Mouse (Mus musculus): Measurements from ENCODE around the gene Rtn1.

Rtn1 gene

GRCm38 (mm10) chr12:72408954-72409353, at the start of gene Rtn1:
Gene Rtn1, minus strand, starts transcription at chr12:72409054.
- no peak for DNase-seq

GRCm38 (mm10) chr12:72453941-72454340, 45.1 kb upstream of the Rtn1 start:
- no peak for DNase-seq

- peak; percentile 55 to 60 for DNase-seq
Measured at GRCm38 (mm10) chr12:72441839-72442576, 33.2 kb upstream of the Rtn1 start, which contains the start of gene Lrrc9. Gene Lrrc9, plus strand, starts transcription at chr12:72441866.

DNA sequence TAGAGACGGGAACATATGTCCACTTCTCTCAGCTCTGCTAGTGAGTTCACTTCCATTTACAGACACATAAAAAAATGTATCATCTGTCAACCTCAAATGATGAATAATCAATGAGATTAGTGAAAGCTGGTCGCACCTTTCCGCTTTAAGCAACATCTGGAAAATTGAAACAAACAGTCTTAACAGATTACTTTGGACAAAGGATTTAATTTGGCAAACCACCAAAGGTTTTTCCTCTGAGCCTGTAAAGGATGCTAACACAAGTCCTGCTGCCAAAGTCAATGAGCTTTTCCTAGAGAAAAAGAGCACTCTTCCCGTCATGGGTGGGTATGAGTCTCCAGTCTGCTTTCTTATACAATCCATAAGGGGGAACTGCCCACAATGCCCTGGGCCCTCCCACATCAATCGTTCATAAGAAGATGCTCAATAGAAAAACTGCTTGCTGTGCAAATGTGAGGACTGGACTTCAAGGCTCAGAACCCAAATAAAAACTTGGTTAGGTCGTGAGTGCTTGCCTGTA, 30.2 kb upstream of the Rtn1 start:
- DNase-seq = no peak

DNA sequence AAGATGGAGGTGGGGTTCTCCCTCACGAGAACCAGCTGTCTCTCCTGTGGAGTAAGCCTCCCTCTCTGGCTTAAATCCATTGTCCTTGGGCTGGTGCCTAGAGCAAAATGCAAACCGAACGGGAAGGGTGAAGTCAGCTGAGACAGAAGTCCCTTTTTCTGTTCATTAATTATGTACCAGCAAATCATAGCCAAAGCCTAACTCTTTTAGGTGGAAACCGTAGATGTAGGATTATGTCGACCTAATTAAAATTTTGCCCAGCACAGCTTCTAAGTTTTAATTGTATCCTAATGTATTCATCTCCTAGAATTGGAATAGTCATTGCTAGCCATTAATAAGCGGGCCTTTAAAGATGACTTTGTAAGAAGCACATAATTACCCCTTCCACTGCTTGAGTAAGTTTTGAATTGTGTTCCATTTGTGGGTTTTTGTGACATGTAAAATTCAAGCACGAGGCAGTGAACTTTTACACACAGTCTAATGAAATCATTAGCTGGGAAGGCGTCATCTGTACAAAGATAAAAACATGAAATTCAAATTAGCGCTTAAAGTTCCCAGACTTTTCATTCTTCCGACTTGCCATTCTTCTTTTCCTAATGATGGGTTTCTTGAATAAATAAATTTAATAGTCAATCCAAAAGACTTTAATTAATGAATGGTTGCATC, 29.0 kb upstream of the Rtn1 start:
- DNase-seq = no peak

DNA sequence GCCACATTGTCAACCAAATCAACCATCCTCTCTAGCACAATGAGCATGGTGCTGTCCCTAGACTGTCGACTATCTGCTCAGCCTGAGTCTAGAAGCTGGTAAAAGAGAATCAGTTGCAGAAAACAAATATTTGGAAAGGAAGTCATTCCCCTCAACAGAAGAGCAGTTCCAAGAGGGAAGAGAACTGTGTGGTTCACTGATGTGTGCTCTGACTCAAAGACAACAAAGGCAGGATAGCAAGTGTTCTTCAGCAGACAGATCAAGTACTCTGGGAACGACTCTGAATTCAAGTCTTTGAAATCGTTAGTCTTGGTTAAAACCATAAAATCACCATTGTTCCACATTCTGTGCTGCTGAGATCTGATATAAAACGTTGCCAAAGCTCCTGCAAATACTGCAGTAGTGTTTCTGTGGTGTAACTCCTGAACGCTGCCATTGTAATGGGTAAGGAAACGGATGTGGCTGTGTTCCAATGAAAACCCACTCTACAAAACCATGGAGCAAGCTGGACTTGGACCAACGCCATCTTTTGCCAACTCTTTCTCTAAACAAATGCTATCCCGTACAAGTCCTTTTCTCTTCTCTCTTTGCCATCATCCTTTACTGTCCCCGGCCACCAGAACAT, 24.5 kb upstream of the Rtn1 start:
- peak in 1 of 2 experiments; percentile 3 for DNase-seq

- no peak for DNase-seq
Measured at GRCm38 (mm10) chr12:72432209-72432608, 23.4 kb upstream of the Rtn1 start.

GRCm38 (mm10) chr12:72427722-72428126, 18.9 kb upstream of the Rtn1 start:
- DNase-seq = peak; percentile 57 to 87

- peak in 1 of 2 experiments; percentile 22 for DNase-seq
Measured at GRCm38 (mm10) chr12:72422681-72423080, 13.8 kb upstream of the Rtn1 start.

DNA sequence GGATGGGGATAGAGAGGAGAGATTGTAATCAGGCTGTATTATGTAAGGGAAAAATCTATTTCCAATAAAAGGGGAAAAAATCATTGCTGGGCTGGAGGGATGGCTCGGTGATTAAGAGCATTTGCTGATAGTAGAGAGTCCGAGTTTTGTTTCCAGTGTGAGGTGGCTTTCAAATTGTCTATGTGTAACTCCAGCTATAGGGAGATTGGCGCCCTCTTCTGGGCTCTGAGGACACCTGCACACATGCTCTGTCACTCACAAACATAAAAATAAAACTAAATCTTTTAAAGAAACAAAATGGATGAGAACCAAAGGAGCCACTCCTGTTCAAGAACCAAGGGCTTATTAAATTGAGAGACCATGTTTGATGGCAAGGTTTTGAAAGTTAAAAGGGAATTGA, 8.9 kb upstream of the Rtn1 start:
- peak in 1 of 2 experiments; percentile 32 for DNase-seq

- DNase-seq = peak in 1 of 2 experiments; percentile 45
Measured at GRCm38 (mm10) chr12:72408111-72408891, 553 bp downstream of the Rtn1 start.

GRCm38 (mm10) chr12:72407721-72408110, 1.1 kb downstream of the Rtn1 start:
- DNase-seq = no peak

GRCm38 (mm10) chr12:72407146-72407545, 1.7 kb downstream of the Rtn1 start:
- no peak for DNase-seq

DNA sequence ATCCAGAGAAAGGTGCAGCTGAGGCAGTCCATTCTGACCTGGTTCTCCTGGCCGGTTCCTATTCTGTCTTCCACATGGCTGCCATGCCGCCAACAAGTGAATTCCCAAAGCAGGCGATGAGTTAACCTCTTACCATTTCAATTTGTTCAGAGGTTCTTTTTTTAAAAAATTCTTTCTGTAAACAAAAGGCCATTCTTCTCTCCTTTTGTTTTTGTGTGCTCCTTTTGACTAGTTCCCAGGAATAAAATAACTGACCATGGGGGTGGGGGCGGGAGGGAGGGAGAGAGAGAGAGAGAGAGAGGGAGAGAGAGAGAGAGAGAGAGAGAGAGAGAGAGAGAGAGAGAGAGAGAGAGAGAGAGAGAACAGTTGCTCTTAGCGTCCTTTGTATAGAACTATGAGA, 3.8 kb downstream of the Rtn1 start:
- DNase-seq = no peak

DNA sequence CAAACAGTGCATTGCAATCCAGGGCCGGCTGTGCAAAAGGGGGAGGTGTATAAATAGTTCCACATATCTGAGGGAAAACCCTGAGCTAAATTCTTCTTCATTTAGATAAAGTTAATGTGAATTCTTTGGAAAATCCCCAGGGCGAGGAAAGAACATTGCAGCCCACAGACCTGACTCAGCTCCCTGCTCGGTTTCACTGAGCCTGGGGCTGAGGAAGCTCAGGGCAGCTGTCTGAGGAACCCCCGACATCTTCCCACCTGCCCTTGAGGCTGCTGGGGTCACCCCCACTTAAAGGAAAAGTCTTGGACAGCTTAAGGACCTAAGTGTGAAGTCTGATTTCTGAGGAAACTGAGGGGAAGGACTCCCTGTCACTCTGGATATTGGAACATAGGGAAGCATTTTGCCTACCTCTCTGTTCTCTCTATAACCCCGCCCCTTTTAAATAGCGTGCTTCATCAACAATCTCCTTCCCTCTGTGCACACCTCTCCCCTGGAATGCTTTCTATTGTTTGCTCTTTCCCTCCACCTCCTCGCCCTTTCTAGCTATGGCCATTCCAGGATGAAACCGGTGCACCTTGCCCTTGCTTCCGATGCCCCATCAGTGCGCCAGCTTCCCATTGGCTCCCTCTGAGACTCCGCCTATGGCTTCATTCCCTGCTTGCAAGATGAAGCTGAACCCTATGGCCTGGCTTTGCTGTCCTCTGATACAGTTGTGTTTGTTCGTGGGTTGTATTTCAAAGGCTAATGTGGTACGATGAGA, 15.6 kb downstream of the Rtn1 start:
- no peak for DNase-seq

- DNase-seq = no peak
Measured at GRCm38 (mm10) chr12:72390346-72390745, 18.5 kb downstream of the Rtn1 start.

- DNase-seq = no peak
Measured at GRCm38 (mm10) chr12:72389377-72390103, 19.3 kb downstream of the Rtn1 start.

- no peak for DNase-seq
Measured at GRCm38 (mm10) chr12:72388835-72389234, 20.0 kb downstream of the Rtn1 start.

DNA sequence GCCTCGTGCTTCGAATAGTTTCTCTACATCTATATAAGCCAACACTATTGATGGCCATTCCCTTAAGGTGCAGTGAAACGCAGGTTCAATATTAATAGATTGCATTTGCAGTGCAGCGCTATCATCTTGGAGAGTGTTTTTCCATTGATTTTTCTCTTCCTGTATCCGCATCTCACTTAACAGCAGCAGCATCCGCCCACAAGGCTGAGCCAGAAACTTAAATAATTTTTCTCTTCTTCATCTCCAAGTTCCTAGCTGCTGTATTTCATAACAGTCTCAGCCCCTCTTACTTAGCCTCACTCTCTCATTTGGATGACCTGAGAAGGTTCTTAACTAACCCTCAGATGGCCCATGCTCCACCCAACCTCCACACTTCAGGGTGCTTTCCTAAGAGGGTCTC, 20.7 kb downstream of the Rtn1 start:
- no peak for DNase-seq

DNA sequence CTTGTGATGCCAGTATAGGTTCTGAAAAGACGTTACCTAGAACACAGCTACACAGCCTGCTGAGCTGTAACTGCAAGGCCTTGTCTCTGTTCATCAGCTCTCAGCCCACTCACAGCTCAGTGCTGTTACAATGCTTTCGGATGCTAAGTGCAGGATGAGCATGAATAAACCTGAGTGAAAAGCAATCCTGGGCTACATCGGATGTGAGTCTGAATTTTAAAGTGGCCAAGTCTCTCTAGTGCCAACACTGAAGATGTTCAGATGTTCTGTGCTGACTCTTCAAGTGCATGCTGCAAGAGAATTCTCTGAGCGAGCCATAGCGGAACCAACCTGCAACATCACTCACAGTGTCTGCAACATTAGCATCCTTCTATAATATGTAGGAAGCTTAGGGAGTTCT, 32.5 kb downstream of the Rtn1 start:
- DNase-seq = no peak

DNA sequence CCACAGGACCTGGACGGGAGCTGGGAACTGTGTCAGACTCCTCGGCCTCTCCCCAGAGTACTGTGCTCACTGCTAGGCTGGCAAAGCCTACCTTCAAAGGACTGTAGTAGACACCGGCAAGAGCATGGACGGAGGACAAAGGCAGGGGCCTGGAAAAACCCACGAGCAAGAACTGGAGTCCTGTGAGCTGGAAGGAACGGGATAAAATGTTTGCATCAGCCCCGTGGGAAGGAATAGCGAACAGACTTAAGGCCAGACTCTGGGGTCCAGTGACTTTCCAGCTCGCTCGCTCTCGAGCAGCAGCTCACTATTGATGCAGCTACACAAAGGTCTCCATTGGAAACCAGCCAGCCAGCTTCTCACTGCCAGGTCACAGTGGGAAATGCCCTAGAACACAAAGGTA, 34.0 kb downstream of the Rtn1 start:
- no peak for DNase-seq
